Mouse (Mus musculus): ENCODE data around the gene Fbxw15.
"Not testable (repeated sequence)": the region's sequence is repeated elsewhere in the genome, so short reads cannot be mapped to it uniquely, and the experiment has no call there.

The Fbxw15 gene

DNA sequence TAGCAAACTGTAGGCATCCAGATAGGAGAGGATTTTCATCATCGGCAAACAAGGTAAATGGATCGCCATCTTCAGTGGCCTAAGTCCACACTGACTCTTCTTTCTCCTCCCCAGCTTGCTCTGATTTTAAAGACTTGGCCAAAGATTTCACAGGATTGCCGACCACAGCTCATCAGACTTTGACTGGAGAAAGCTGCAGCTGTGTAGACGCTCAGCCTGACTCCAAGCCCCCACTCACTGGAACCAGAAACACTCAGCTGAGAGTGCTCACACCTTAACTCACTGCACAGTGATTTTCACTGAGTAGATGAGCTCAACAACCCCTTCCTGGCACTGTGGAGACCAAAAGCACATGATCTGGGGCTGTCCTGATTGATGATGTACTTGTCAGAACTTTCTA, at the start of gene Fbxw15:
Gene Fbxw15, minus strand, starts transcription at position 101 of the 400 bp plus-strand sequence.
- DNase-seq (ENCODE audit: low spot score in 2 of 2): not testable (repeated sequence)

DNA sequence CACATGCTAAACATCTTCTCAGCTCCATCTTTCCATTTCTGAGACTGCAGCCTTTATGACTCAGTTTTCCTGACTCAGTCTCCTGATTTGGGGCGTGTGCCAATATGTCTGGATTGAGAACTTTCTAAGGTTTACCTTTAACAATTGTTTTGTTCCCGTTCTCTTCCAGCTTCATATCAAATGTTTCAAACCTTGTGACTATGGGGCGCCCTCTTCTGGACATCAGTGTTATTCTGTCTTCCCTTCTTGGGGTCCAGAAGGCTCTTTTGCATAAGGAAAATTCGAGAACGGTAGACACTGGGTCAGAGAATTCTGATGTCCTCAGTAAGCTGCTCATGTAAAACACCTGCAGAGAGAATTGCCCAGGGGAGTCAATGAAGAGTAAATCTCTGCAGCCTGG, 38.8 kb upstream of the Fbxw15 start:
- DNase-seq (ENCODE audit: low spot score in 2 of 2): not testable (repeated sequence)

DNA sequence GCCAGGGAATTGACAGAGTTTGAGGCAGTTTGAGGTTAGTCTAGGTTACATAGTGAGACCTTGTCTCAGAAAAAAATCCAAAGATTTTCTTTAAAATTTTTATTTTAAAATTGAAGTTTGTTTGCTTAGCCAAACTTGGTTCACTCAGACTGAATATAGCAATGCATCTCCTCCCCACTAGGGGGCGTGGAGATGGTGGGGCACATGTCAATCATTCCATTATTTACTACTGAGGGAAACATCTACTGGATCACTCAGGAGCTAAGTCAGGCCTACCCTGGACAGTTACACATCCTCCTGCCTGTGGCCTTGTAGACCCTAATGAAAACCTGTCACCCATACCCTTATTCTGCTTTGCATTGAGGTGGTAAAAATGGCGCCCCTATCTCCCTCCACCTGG, 34.1 kb upstream of the Fbxw15 start:
- DNase-seq (ENCODE audit: low spot score in 2 of 2): not testable (repeated sequence)

DNA sequence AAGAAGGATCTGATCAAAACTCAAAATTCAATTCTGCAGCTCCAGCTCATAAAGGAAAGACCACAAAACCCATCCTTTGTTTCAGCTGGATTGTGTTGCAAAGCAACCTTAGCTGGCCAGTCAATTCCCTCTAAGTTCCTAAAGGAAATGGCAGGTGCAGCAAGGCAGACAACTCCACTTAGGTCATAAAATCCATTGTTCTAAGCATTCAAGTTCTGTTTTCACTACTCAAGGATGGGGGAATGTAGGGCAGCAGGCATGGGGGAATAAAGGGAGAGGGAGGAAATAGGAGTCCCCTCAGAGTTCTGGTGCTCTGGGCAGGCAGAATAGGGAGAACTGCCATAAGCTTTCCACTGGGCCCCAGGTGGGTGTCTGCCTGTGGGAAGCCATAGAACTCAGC, 29.2 kb upstream of the Fbxw15 start:
- DNase-seq (ENCODE audit: low spot score in 2 of 2): no peak

DNA sequence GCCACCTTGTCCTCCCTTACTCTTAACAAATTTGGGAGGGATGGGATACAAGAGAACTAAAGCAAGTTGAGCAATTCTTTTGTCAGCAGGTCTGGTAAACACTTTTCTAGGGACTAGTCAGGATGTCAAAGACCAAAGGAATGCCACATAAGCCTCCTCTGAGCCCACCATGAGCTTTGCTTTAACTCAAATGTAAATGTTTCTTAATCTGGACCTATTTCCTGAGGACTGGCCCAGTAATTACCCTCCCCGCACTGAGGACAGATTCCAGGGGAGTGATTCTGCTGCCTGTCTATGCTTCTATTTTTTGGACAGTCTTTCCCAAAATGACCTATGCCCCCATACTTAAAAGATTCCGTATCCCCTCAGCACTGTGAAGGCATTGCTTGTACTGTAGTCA, 26.8 kb upstream of the Fbxw15 start:
- no peak for DNase-seq (ENCODE audit: low spot score in 2 of 2)

DNA sequence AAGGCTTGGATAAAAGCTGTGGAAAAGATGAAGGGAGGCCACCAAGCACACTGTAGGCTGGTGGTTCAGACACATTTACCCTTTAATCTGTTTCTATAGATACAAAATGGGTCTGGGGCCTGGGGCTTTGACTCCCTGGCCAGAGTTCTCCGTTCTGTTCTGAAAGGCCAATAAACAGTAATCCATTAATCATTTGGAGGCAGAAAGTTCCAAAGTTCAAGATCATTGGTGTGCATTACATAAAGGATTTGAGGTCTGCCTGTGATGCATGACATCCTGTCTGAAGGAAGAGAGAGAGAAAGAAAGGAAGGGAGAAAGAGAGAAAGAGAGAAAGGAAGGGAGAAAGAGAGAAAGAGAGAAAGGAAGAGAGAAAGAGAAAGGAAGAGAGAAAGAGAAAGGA, 2.5 kb downstream of the Fbxw15 start:
- DNase-seq (ENCODE audit: low spot score in 2 of 2): no peak

DNA sequence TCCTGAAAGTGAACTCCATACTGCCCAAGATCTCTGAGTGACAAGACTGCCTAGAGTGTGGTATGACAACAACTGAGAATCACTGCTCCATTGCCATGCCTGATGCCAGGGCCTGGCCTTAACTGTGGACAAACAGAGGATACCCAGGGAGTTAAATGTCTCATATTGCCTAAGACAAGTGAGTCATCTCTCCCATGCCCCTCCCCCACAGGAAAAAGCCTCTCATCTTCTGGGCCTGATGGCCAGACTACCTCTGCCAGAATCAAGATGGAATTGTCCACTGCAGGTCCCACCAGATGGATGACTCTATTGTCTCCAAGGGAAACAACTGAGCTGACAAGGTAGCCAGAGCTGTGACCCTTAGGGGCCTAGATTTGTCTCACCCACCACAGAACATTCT, 6.0 kb downstream of the Fbxw15 start:
- not testable (repeated sequence) for DNase-seq (ENCODE audit: low spot score in 2 of 2)

DNA sequence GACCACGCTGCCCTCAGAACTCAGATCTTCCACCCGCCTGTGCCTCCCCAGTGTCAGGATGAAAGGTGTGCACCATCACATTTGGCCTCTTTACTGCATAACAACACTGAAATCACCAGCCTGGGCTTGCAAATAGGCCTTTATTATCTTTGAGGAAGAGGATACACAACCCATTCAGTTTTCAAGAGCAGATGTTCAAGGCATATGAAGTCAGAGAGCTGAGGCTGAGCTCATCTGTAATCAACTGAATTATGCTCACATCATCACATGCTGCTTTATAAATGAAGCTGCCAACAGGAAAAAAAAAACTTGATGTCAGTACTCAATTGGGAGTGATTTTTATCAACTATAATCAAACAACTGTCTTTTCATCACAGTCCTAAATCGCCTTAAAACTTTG, 15.6 kb downstream of the Fbxw15 start:
- no peak for DNase-seq (ENCODE audit: low spot score in 2 of 2)

DNA sequence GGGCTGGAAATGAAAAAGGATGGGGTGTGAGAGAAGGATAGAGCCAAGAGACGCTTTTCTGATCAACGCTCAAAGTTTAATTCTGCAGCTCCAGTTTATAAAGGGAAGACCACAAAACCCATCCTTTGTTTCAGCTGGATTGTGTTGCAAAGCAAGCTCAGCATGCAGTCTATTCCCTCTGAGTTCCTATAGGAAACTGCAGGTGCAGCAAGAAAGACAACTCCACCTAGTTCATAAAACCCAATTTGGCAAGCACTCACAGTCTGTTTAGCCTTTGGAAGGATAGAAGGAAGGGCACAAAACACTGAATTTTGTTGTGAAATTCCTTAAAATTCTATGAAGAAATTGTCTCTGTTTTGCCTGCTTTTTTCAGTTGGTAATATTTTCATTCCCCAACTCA, 18.4 kb downstream of the Fbxw15 start:
- DNase-seq (ENCODE audit: low spot score in 2 of 2): not testable (repeated sequence)

DNA sequence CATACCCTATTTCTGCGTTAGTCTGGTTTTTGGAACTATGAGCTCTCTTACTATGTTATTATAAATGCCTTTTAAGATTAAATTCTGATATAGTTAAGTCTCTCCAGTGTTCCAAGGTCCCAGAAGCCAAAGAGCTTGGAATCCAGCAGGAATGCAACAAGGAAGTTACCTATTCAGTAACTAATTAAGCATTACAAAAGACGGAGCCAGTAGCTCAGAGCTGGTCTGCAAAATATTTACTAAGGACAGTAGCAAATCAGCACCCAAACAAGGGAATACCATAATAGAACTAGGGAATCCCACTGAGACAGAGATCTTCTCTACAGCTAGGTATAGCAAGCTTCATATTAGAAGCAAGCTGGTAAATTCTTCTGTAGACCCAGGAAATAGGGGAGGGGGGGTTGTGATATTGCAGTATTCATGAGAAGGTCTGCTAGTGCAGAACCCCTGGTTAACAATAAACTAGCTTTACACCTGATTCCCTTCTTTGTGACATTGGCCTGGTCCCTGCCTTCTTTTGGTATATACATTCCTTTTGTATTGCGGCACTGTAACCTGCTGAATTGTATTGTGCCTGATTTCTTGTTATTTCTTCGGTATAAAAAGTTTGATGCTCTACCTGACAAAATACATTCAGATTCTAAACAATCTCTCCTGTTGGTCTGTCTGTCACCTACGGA, 44.5 kb downstream of the Fbxw15 start:
- no peak for DNase-seq (ENCODE audit: low spot score in 2 of 2)
